Mouse (Mus musculus) left cerebral cortex, adult 8-10 months (tissue): ENCODE data around the gene Btbd9. TPM values are rescaled to one million over a fixed set of nuclear protein-coding genes. Genes with fewer than 3 reads are reported as not detected.

Experiments used
- DNase-seq, 2 experiments: peaks; one replicate each; pipeline ENCODE4 v3.0.0; 2022; ENCODE audit warnings: low spot score in 2 of 2
- total RNA-seq, 4 experiments: library from RNA; stranded (reverse); gene quantifications; 2 replicates each; pipeline ENCODE4 v1.2.4; 2022

The Btbd9 gene
- total RNA-seq, 4 experiments from 2014 or later = 85.1 to 103 (median 92.1) TPM

GRCm38 (mm10) chr17:30188031-30188981 lies 388.0 kb downstream of the Btbd9 start:
- DNase-seq = peak in 1 of 2 experiments; percentile 31

- no peak for DNase-seq
These were observed 388.7 kb downstream of the Btbd9 start for GRCm38 (mm10) chr17:30187581-30187980.

GRCm38 (mm10) chr17:30187154-30187553 lies 389.1 kb downstream of the Btbd9 start:
- no peak for DNase-seq

GRCm38 (mm10) chr17:30183561-30183960 lies 392.7 kb downstream of the Btbd9 start:
- peak in 1 of 2 experiments; percentile 1 for DNase-seq

- DNase-seq = no peak
These were observed 394.2 kb downstream of the Btbd9 start for GRCm38 (mm10) chr17:30182063-30182462.

- DNase-seq = no peak
These were observed 394.7 kb downstream of the Btbd9 start for GRCm38 (mm10) chr17:30181554-30181953.

GRCm38 (mm10) chr17:30180197-30180596 lies 396.1 kb downstream of the Btbd9 start:
- no peak for DNase-seq

GRCm38 (mm10) chr17:30178402-30178801 lies 397.9 kb downstream of the Btbd9 start:
- peak in 1 of 2 experiments; percentile 1 for DNase-seq

- DNase-seq = no peak
These were observed 398.9 kb downstream of the Btbd9 start for GRCm38 (mm10) chr17:30177435-30177834.

Other genes starting within 250 kb of the Btbd9 start
- gene Dnah8, start 47.9 kb upstream of the Btbd9 start, total RNA-seq = 1 to 10 TPM in 3 of 4 experiments, under 1 TPM in 1; 0.91 to 1.9 (median 1.7) TPM
- gene Glo1, start 50.4 kb upstream of the Btbd9 start, total RNA-seq = 100 to 1,000 TPM; 157 to 162 (median 161) TPM